Mouse (Mus musculus) splenic B cell, adult 2 months (primary cell): ENCODE data around the gene Srr.

Experiments used
- DNase-seq: peaks from one replicate; pipeline ENCODE4 v3.0.0-alpha.2; 2011; ENCODE audit warnings: low read depth, low spot score
- H3K27me3 ChIP-seq: 2 replicates; pipeline ENCODE4 v1.6.1; 2012; ENCODE audit warnings: mild to moderate bottlenecking, low read length, moderate library complexity, mixed read lengths; ENCODE audit not compliant: control insufficient read depth, poor library complexity, insufficient read depth, severe bottlenecking
- H3K36me3 ChIP-seq: 2 replicates; pipeline ENCODE4 v1.6.1; 2012; ENCODE audit warnings: mild to moderate bottlenecking, low read length, moderate library complexity, mixed read lengths; ENCODE audit not compliant: control insufficient read depth, poor library complexity, insufficient read depth, severe bottlenecking

Gene Srr

GRCm38 (mm10) chr11:74925577-74926387 lies at the start of gene Srr, which contains the start of gene Smg6:
Srr (minus strand) TSS chr11:74925948.
Smg6 (plus strand) TSS chr11:74925823.
- peak; percentile 98 for DNase-seq
- Histone ChIP-seq H3K36me3 (no peaks in the 10 kb centered on the region; the same call in 1 of the 2 replicates), H3K27me3 (no peaks in the 10 kb centered on the region)

GRCm38 (mm10) chr11:74974615-74975014 lies 48.9 kb upstream of the Srr start:
- DNase-seq = no peak
- Histone ChIP-seq H3K36me3 (no peaks in the 10 kb centered on the region), H3K27me3 (no peaks in the 10 kb centered on the region)

GRCm38 (mm10) chr11:74973290-74974157 lies 47.8 kb upstream of the Srr start:
- Histone ChIP-seq H3K36me3 (no peaks in the 10 kb centered on the region), H3K27me3 (no peaks in the 10 kb centered on the region)
- DNase-seq = no peak

- H3K36me3 ChIP-seq = no peaks in the 10 kb centered on the region
- H3K27me3 ChIP-seq = no peaks in the 10 kb centered on the region
- DNase-seq = no peak
Measured at GRCm38 (mm10) chr11:74965516-74965915, 39.8 kb upstream of the Srr start.

GRCm38 (mm10) chr11:74962846-74963407 lies 37.2 kb upstream of the Srr start:
- Histone ChIP-seq H3K27me3 (no peaks in the 10 kb centered on the region), H3K36me3 (no peaks in the 10 kb centered on the region)
- no peak for DNase-seq

GRCm38 (mm10) chr11:74961953-74962352 lies 36.2 kb upstream of the Srr start:
- Histone ChIP-seq H3K36me3 (no peaks in the 10 kb centered on the region), H3K27me3 (no peaks in the 10 kb centered on the region)
- DNase-seq = no peak

GRCm38 (mm10) chr11:74960031-74960551 lies 34.3 kb upstream of the Srr start:
- peak; percentile 16 for DNase-seq
- H3K36me3 ChIP-seq = no peaks in the 10 kb centered on the region
- no peaks in the 10 kb centered on the region for H3K27me3 ChIP-seq

GRCm38 (mm10) chr11:74959501-74959900 lies 33.8 kb upstream of the Srr start:
- no peaks in the 10 kb centered on the region for H3K36me3 ChIP-seq
- no peaks in the 10 kb centered on the region for H3K27me3 ChIP-seq
- no peak for DNase-seq

- H3K27me3 ChIP-seq = no peaks in the 10 kb centered on the region
- no peak for DNase-seq
- H3K36me3 ChIP-seq = no peaks in the 10 kb centered on the region
Measured at GRCm38 (mm10) chr11:74957600-74957999, 31.9 kb upstream of the Srr start.

- H3K36me3 ChIP-seq = 0 out of 2 replicates have a peak, but pooled peaks cover 3% of the 10 kb centered on the region
- DNase-seq = no peak
- no peaks in the 10 kb centered on the region for H3K27me3 ChIP-seq
Measured at GRCm38 (mm10) chr11:74956006-74956405, 30.3 kb upstream of the Srr start.

GRCm38 (mm10) chr11:74954901-74955300 lies 29.2 kb upstream of the Srr start:
- no peak for DNase-seq
- Histone ChIP-seq H3K27me3 (no peaks in the 10 kb centered on the region), H3K36me3 (0 out of 2 replicates have a peak, but pooled peaks cover 3% of the 10 kb centered on the region)

- H3K36me3 ChIP-seq = peaks cover 6% of the 10 kb centered on the region; the same call in 1 of the 2 replicates
- H3K27me3 ChIP-seq = no peaks in the 10 kb centered on the region
- peak; percentile 67 for DNase-seq
Measured at GRCm38 (mm10) chr11:74946348-74946747, 20.6 kb upstream of the Srr start.

- peaks cover 7% of the 10 kb centered on the region for H3K36me3 ChIP-seq
- no peak for DNase-seq
- H3K27me3 ChIP-seq = no peaks in the 10 kb centered on the region
Measured at GRCm38 (mm10) chr11:74930391-74930790, 4.6 kb upstream of the Srr start.

GRCm38 (mm10) chr11:74929111-74929510 lies 3.4 kb upstream of the Srr start:
- DNase-seq = no peak
- no peaks in the 10 kb centered on the region for H3K27me3 ChIP-seq
- H3K36me3 ChIP-seq = peaks cover 2% of the 10 kb centered on the region
